Mouse (Mus musculus): ENCODE data around the gene Sntb2.

GRCm38 (mm10) chr8:106978755-106979251 is 43.3 kb downstream of the Sntb2 start:
- TF ChIP-seq CTCF (IDR thresholded peaks at IDR 0.05; ENCODE audit: control insufficient read depth, insufficient read depth, insufficient replicate concordance, low read depth, low read length) (no peak), POLR2A (IDR thresholded peaks at IDR 0.05; ENCODE audit: control insufficient read depth, low read depth, low read length) (no peak)
